Mouse (Mus musculus) 3134 (cell line): ENCODE results near the gene Gm11634.
"Not testable (repeated sequence)": the region's sequence is repeated elsewhere in the genome, so short reads cannot be mapped to it uniquely, and the experiment has no call there.

Experiments
- DNase-seq: peaks from one replicate; pipeline ENCODE4 v3.0.0-alpha.2; 2011; ENCODE audit warnings: low spot score; ENCODE audit not compliant: insufficient read length; ENCODE audit errors: extremely low read depth

Gene Gm11634

DNA sequence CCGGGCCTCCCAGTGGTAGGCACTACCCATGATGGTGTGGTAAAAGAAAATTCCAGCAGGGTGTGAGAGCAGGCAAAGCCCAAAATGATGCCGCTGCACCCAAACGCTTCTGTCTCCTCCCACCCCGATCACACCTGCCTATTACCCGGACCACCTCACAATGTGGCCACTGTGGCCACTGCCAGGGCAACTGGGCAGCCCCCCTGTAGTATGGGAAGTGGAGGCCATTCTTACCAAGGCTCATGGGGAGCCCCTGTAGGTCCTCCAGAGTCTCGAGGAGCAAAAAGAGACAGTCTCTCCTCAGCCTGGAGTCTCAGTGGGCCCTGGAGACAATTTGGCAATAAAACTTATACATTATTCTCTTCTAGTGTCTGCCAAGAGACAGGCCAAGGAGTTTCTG lies at the start of gene Gm11634:
Gm11634 (minus strand) TSS at position 101 of the 400 bp plus-strand sequence.
- no peak for DNase-seq

DNA sequence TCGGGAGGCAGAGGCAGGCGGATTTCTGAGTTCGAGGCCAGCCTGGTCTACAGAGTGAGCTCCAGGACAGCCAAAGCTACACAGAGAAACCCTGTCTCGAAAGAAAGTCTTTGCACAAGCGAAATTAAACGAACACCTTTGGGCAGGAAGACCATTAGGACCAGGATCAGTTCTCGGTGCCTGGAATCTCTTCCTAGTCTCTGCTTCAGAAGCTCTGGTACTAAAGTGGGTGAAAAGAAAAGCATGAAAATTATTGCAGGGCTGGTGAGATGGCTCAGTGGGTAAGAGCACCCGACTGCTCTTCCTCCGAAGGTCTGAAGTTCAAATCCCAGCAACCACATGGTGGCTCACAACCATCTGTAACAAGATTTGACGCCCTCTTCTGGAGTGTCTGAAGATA lies 48.0 kb upstream of the Gm11634 start:
- not testable (repeated sequence) for DNase-seq

DNA sequence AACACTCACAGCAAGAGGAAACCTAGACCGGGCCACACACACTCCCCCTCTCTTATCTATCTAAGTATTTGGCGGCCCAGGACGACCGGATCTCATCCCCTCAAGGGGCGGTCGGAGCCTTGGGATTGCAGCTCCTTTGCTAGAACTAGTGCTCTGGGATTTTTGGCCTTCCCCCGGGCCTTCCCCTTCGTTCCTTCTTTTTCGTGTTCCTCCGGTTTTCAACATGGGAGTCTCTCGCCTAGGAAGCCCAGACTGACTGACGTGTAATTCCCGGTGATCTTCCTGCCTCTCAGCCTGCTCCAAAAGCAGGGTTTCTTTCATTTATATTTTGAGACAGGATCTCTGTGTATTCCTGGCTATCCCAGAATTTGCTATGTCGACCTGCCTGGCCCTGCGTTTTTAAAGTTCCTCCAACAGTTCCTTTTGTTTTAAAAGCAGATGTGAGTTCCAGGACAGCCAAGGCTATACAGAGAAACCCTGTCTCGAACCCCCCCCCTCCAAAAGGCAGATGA lies 47.3 kb upstream of the Gm11634 start:
- DNase-seq, result not testable (repeated sequence)

DNA sequence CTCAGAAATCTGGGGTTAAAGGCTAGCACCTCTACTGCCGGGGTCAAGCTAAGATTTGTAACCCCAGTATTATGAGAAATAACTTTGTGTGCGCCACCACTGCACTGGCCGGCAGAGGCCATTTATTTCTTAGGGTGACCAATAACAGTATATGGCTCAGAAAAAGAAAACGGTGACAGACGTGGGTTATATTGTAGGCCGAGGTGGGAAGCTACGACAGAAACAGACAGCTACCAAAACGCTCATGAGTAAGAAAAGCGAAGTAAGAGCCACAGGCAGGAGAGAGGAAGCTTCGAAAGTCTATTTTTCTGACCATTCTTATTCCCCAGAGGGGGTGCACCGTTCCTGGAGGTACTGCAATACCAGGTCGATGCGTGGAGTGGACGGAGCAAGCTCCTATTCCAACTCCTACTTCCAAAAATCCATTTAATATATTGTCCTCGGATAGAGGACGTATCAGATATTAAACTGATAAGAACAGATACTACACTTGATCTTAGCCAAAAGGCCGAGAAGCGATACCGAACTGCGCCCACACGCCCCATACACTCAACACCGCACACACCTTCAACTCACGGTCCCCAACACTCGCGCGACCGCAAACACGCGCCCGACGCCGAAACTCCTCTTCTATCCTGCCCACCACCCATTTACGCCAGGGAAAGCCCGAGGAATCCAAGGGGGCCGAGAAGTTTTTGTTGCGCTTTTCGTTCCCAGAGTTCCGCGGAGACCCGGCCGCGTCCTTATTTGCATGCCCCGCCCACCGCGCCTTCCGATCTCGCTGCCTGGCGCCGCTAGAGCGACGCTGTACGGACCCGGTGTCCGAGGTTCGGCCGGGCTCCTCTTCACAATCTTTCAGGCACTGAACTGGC lies 46.6 kb upstream of the Gm11634 start:
- peak; percentile 88 for DNase-seq

DNA sequence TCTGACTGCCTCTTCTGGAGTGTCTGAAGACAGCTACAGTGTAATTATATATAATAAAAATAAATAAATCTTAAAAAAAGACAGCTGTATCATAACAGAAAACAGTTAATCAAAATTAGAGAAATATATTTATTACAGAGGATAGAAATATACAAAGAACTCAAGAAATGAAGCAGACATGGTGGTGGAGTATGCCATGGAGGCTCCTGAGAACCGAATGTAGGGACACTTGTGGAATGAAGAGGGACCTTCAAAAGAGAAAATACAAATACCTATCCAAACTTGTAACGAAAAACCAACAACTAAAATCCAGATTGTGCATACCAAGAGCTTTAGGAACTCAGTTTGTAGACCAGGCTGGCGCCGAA lies 46.0 kb upstream of the Gm11634 start:
- not testable (repeated sequence) for DNase-seq

DNA sequence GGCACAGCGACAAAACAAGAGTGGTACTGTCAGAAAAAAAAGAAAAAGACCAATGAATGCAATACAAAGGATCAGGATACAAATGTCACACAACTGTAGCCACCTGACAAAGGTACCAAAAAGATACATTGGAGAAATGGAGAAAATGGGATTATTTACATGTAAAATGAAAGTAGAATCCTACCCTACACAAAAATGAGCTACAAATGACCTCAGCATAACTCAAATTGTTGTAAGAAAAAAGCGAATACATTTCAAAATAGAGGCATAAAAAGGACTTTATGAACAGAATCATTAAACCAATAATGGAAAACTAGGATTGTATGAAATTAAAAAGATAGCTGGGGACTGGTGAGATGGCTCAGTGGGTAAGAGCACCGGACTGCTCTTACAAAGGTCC lies 45.5 kb upstream of the Gm11634 start:
- DNase-seq, result peak; percentile 57

DNA sequence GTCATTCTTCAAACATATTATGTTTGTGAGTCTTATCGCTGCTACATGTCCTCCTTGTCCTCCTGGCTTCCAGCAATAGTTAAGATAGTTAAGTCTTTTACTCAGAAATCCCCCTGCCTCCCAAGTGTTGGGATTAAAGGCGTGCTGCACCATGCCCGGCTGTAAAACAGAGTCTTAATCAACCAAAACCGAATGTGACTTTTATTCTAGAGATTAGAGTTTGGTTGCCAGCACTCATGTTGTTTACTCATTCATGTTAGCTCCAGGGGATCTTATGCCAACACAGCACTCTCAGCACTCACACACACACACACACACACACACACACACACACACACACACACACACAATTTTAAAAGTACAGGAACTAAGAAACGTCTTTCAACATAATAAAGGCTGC lies 43.9 kb upstream of the Gm11634 start:
- DNase-seq, result peak; percentile 40

DNA sequence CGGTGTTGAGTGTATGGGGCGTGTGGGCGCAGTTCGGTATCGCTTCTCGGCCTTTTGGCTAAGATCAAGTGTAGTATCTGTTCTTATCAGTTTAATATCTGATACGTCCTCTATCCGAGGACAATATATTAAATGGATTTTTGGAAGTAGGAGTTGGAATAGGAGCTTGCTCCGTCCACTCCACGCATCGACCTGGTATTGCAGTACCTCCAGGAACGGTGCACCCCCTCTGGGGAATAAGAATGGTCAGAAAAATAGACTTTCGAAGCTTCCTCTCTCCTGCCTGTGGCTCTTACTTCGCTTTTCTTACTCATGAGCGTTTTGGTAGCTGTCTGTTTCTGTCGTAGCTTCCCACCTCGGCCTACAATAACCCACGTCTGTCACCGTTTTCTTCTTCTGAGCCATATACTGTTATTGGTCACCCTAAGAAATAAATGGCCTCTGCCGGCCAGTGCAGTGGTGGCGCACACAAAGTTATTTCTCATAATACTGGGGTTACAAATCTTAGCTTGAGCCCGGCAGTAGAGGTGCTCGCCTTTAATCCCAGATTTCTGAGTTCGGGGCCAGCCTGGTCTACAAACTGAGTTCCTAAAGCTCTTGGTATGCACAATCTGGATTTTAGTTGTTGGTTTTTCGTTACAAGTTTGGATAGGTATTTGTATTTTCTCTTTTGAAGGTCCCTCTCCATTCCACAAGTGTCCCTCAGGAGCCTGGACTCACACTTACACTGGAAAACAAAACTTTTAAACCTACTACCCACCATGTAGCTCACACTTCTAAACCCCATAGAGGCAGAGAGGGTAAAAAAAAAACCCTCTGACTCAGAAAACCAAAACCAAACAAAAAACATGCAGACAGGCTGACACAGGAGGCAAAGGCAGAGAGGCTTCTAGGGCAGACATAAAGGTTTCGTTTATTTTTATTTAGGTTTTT lies 42.9 kb upstream of the Gm11634 start:
- DNase-seq, result peak; percentile 86

DNA sequence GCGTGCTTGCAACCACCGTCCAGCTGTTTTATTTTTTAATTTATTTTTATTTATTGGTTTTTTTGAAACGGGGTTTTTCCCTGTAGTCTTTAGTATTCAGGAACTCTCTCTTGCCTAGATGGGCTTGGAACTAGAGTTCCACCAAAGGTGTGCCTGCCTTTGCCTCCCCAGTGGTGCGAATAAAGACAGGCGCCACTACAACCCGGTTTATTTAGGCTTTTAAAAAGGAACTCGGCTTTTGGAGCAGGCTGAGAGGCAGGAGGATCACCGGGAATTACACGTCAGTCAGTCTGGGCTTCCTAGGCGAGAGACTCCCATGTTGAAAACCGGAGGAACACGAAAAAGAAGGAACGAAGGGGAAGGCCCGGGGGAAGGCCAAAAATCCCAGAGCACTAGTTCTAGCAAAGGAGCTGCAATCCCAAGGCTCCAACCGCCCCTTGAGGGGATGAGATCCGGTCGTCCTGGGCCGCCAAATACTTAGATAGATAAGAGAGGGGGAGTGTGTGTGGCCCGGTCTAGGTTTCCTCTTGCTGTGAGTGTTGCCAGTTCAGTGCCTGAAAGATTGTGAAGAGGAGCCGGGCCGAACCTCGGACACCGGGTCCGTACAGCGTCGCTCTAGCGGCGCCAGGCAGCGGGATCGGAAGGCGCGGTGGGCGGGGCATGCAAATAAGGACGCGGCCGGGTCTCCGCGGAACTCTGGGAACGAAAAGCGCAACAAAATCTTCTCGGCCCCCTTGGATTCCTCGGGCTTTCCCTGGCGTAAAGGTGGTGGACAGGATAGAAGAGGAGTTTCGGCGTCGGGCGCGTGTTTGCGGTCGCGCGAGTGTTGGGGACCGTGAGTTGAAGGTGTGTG lies 42.0 kb upstream of the Gm11634 start:
- DNase-seq, result peak; percentile 85

DNA sequence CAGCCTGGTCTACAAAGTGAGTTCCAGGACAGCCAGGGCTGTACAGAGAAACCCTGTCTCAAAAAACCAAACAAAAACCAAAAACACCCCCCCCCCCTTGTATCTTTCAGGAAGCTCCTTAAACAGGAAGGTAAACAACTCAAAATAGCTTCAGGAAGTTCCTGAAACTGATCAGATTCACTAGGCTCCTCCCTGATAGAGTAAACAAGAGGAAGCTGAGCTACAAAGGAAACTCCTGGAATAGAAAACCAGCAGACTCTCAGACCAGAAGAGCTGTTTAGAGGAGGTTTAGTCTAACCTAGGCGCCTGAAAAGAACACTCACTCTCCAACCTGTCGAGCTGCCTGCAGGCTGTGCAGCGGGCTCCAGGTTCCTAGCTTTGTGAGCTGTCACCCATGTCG lies 40.7 kb upstream of the Gm11634 start:
- no peak for DNase-seq

DNA sequence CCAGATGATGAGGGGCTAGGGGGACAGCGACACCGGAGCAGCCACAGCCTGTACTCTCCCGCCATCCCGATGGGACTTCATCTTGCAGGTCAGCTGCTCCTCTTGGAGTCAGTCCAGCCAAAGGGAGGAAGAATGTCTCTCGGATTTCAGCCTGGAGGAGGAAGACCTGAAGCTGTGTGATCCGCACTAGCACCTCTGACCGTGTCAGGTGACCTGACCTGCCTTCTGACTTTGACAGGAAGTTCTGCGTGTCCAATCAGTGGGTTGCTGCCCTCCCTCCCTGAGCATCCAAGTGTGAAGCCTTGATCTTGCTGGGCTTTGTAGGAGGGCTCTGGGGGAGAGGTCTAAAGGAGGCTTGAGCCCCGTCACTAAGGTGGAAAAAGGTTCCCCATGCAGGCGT lies 36.6 kb upstream of the Gm11634 start:
- DNase-seq, result no peak

DNA sequence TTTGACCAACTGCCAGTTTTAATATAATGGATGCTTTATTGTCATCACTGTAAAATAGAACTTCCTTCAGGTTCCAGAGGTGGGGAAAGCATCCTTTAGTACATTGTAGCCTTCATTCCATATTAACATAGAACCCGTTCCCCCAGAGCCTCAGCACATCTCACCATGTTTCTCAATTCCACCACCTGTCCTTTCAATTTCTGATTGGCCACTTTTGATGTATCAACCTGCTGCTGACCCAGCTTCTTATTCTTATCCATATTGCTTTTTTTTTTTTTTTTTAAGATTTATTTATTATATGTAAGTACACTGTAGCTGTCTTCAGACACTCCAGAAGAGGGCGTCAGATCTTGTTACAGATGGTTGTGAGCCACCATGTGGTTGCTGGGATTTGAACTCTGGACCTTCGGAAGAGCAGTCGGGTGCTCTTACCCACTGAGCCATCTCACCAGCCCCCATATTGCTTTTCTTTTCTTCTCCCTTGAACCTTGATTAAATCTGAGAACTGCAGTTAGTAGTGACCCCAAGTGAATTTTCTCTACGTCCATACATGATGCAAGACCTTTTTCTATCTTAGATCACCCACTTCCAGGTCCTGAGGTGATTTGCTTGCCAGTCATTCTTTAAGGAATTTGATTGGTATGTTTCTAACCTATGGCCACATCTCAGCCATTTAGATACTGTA lies 29.8 kb upstream of the Gm11634 start:
- DNase-seq, result not testable (repeated sequence)

DNA sequence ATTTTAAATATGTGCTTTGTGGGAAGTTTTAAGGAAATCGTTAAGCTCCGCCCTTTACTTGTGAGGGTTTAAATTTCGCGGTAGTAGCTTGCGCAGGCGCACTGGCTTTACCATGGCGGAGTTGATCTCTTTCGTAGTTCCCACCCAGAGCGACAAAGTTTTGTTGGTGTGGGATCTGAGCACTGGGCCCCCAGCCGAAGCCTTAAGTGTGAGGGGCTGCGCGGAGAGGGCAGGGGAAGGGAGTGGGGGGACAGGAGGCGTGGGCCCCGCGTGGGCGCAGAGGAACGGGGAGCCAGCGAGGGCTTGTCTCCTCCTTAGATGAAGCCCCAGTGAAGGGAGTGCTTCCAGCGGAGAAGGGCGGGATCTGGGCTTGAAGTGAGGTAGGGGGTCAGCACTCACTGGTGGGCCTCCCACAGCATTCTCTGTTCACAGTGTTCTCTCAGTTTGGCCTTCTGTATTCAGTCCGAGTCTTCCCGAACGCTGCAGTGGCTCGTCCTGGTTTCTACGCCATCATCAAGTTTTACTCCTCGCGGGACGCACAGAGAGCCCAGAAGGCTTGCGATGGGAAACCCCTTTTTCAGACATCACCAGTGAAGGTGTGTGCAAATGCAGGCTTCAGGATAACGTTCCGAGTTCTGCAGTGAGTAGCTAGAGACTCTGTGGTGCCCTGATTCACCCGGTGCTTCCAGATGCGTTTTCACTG lies 29.0 kb upstream of the Gm11634 start:
- peak; percentile 95 for DNase-seq

DNA sequence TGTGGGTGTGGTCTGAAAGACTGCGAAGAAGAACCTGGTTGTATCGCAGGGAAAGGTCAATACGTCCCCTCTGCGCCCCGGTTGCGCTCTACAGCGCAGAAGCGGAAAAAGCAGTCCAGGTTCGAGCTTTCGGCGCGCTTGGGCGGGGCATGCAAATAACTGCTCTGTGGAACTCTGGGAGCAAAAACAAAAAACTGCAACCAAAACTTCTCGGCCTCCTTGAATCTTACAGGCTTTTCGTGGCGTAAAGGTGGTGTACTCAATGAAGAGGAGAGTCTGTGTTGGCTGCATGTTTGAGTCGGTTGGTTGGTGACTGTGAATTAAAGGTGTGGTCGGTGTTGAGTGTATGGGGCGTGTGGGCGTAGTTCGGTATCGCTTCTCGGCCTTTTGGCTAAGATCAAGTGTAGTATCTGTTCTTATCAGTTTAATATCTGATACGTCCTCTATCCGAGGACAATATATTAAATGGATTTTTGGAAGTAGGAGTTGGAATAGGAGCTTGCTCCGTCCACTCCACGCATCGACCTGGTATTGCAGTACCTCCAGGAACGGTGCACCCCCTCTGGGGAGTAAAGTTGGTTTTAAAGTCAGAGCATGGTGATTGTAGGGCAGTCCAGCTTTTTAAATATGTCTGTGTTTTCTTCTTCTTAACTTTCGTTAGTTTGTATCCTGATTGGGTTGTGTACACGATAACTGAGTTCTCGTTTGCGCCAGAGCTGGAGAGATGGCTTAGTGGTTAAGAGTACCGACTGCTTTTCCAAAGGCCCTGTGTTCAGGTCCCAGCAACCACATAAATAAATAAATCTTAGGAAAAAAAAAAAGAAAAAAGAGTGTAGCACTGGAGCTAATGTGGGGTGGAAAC lies 28.2 kb upstream of the Gm11634 start, which contains the start of gene Rdm1:
Rdm1 (plus strand) TSS at position 201 of the 862 bp plus-strand sequence.
- peak; percentile 84 for DNase-seq

DNA sequence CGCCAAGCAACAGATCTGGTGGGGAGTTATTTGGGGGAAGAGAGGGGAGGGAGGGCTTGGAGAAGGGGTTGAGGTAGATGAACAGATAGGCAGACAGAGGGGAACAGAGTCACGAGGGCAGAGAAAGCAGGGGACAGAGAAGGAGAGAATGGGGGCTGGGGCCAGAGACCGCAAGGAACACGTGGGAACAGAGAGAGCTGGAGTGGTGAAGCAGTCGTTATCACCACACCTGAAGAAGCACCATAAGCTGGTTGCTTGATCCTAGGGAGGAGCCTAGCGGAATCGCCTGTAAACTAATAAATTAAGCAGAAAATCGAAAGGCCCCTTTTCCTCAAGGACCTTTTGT lies 27.6 kb upstream of the Gm11634 start:
- DNase-seq, result no peak

DNA sequence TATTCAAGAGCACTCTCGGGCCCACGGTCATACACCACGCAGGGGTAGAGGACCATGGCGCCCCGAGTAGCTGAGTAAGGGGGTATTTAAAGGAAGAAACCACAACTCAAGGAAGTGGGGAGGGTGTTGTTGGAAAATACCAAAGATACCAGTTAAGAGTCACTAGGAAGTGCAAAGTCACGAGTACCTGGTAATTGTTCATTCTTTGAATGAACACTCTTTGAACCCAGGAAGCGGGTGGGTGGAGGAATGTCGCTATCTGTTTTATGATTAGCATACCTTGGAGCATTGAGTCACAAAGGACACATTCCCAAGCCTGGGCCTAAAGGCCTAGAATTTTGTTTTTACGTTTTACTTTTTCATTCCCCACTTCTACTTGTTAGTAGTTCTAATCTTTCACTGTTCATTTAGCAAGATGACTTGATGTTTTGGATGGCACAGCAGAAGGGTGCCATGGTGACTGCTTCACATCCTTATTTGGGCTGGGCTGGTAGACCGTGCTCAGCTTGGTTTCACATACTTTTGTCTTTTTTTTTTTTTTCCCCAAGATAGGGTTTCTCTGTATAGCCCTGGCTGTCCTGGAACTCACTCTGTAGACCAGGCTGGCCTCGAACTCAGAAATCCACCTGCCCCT lies 21.1 kb upstream of the Gm11634 start:
- DNase-seq, result not testable (repeated sequence)

DNA sequence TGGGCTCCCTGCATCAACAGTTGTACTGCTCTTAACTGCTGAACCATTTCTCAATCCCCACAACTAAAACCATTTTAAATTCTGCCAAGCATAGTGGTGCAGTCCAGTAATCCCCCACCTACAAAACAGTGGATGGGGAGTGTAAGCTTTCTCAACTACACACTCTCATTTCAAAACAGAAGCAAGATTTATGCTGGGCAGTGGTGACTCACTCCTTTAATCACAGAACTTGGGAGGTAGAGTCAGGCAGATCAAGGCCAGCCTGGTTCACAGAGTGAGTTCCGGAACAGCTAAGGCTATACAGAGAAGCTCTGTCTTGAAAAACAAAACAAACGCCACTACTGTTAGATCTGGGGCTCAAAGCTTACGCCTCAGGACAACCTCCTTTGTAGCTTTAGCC lies 19.5 kb upstream of the Gm11634 start:
- DNase-seq, result no peak

DNA sequence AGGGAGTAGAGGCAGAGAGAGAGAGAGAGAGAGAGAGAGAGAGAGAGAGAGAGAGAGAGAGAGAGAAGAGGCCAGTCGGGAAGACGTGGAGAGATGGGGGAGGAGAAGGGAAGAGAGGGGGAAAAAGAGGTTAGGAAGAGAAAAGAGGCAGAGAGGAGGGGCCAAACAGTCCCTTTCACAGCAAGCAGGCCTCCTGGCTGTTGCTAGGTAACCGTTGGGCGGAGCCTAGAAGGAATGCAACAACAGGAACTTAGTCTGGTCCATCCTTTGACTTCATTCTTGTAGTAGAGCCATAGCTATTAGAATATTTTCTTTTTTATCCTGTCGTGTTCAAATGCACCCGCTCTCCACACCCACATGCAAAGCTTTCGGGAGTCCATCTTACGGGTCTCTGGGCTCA lies 18.8 kb upstream of the Gm11634 start:
- no peak for DNase-seq
